Mouse (Mus musculus) kidney, adult 9 months (tissue): ENCODE data around the gene Stox1.
A peak's percentile ranks its signal among the peaks of the same experiment; 100 is the strongest.

ENCODE experiments used
- DNase-seq: peaks from one replicate; pipeline ENCODE4 v3.0.0; 2022

Stox1 gene

GRCm38 (mm10) chr10:62664963-62665590 lies 60.9 kb downstream of the Stox1 start:
- peak; percentile 61 for DNase-seq

GRCm38 (mm10) chr10:62664171-62664570 lies 61.8 kb downstream of the Stox1 start:
- DNase-seq: no peak

DNA sequence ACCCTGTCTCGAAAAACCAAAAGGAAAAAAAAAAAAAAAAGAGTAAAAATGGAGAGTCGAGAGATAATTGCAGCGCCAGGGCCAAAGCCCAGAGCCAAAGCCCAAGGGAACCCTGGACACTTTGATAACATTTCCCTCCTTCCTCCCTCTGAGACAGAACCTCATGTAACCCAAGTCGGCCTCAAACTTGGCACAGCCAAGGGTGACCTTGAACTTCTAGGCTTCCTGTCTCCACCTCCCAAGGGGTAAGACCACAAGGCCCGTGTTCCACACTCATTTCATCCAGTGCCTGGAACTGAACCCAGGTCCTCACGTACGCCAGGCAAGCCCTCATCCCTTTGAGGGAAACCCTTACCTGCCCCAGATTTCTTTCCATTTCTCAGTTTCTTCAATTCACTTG lies 69.2 kb downstream of the Stox1 start:
- no peak for DNase-seq

DNA sequence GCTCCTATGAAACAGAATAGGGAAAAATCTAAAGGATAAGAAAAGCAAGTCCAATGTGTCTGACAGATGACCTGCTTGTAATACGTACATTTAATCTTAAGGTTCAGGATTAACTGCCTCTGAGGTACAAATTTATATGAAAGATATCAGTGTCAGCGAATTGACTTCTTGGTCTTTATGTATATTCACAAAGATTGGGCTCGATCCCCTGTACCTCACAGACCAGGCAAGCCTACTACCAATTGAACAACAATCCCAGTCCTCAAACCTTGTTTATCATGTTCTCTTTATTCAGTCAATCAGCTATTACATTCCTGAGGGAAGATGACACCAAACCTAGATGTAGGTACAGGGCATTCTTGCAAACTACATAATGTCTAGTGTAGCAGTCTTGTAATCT lies 74.0 kb downstream of the Stox1 start:
- DNase-seq: no peak

DNA sequence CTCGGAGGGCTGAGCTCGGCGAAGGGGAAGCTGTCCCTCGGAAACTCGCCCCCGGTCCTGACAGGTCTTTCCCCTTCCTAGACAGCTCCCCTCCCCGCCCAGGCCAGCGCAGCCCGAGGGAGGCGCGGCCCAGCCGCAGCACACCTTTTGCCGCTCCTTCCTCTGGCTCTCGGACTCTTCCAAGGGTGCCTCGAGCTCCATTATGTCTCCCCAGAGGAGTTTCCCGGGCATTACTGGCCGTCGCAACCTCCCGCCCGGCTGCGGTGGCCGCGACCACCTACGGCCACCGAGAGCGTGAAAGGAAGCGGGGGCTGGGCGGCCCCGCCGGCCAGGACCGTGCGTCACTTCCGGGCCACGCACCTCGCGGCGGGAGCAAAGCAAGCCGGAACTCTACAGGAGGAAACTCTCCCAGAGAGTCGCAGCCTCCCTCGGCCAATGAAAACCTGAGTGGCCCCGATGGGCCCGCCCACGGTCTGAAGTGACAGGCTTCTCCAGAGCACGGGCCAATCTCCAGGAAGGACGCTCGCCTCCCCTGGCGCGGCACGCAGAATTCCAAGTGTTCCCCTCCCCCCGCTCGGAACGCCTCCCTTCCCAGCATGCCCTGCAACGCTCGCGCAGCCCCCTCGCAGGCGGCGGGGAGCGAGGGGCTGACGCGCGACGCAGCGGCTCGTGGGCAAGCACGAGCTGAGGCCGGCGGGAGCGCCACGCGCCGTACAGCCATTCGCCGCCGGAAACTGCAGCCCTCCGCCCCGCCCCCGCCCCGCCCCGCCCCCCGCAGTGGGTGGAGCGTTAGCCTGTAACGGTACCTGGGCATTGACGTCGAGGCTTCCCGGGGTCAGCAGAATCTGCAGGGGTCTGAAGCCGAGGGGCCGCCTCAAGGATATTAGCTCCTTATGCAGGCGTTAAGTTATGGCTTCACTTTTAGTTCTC lies 74.8 kb downstream of the Stox1 start, which contains the start of gene Ddx50:
TSS of gene Ddx50 (minus strand) at position 338 of the 930 bp plus-strand sequence.
- peak; percentile 99 for DNase-seq

- no peak for DNase-seq
Measured at GRCm38 (mm10) chr10:62650358-62650782, 75.6 kb downstream of the Stox1 start.
